Mouse (Mus musculus) heart, embryonic 12.5 days (tissue): ENCODE measurements around the gene Mrm2. TPM values are rescaled to one million over a fixed set of nuclear protein-coding genes. Genes with fewer than 3 reads are reported as not detected.
A peak's percentile ranks its signal among the peaks of the same experiment; 100 is the strongest.

ENCODE experiments used
- ATAC-seq: fragments of 200-750 bp; cut with Nextera tagmentation; 2 replicates; pipeline ENCODE4 v1.8.0; 2017; ENCODE audit warnings: moderate TSS enrichment, moderate library complexity; ENCODE audit not compliant: insufficient number of reproducible peaks, low FRiP score
- H3K27ac ChIP-seq: fragments of 300-500 bp; sonication (generic); 2 replicates; pipeline ENCODE4 v1.5.1; 2016; ENCODE audit warnings: mild to moderate bottlenecking, moderate library complexity; ENCODE audit not compliant: poor library complexity, severe bottlenecking
- H3K27me3 ChIP-seq: fragments of 300-500 bp; sonication (generic); replicated peaks from 2 replicates; pipeline ENCODE4 v1.6.1; 2016; ENCODE audit warnings: mild to moderate bottlenecking, moderate library complexity
- H3K36me3 ChIP-seq: fragments of 300-500 bp; sonication (generic); 2 replicates; pipeline ENCODE4 v1.6.1; 2016; ENCODE audit warnings: mild to moderate bottlenecking, moderate library complexity
- H3K4me1 ChIP-seq: fragments of 300-500 bp; sonication (generic); replicated peaks from 2 replicates; pipeline ENCODE4 v1.6.1; 2016; ENCODE audit warnings: mild to moderate bottlenecking
- H3K4me2 ChIP-seq: fragments of 300-500 bp; sonication (generic); 2 replicates; pipeline ENCODE4 v1.6.1; 2016; ENCODE audit warnings: mild to moderate bottlenecking, moderate library complexity
- H3K4me3 ChIP-seq: fragments of 300-500 bp; sonication (generic); 2 replicates; pipeline ENCODE4 v1.5.1; 2016; ENCODE audit warnings: mild to moderate bottlenecking
- H3K9ac ChIP-seq: fragments of 300-500 bp; sonication (generic); 2 replicates; pipeline ENCODE4 v1.6.1; 2016; ENCODE audit warnings: mild to moderate bottlenecking, moderate library complexity
- H3K9me3 ChIP-seq: fragments of 300-500 bp; sonication (generic); replicated peaks from 2 replicates; pipeline ENCODE4 v1.6.1; 2016; ENCODE audit warnings: mild to moderate bottlenecking, moderate library complexity
- WGBS: fragments of 180-500 bp; shearing (Covaris S2); methylation state at CpG from one replicate; pipeline ENCODE4 v1.1.7; 2016; 5-methylcytosine and 5-hydroxymethylcytosine counted together
- polyA plus RNA-seq: library from polyadenylated mRNA; unstranded; fragments of >200 nt; fragmentation: Nextera tagmentation; extraction: Ambion mirVana; gene quantifications from 2 replicates; pipeline ENCODE4 v1.2.1, GENCODE M21; 2016

Gene Mrm2
- polyA plus RNA-seq, 1 experiment from 2014 or later = 15.2 TPM

DNA sequence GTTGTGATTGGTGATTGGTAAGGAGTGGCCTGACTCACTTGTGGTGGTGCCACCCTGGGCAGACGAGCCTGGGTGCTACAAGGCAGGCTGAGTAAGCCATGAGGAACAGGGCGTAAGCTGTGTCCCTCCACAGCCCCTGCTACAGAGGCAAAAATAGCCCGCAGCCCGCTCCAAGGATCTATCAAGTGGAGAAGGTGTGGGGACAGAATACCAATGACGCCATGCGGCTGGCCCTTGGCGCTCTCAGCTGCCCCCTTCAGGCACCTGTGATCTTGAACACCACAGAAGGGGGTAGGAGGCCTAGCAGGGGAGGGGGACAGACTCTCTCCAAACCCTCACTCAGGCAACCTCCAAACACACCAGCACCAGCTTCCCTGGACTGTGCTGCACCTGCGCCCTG is 25.7 kb downstream of the Mrm2 start:
- no peak overlapping the region for H3K4me3 ChIP-seq
- peak overlapping the region; percentile 80 for H3K27ac ChIP-seq
- no peaks in the 10 kb centered on the region for H3K27me3 ChIP-seq
- H3K9me3 ChIP-seq = no peaks in the 10 kb centered on the region
- no peak overlapping the region for H3K9ac ChIP-seq
- peak overlapping the region; percentile 18; the same call in 1 of the 2 replicates for H3K4me2 ChIP-seq
- H3K4me1 ChIP-seq = peaks cover 34% of the 10 kb centered on the region
- 56% methylated on average over 8 of the region's 8 CpGs for WGBS
- peaks cover 69% of the 10 kb centered on the region for H3K36me3 ChIP-seq
- peak; percentile 52 for ATAC-seq

DNA sequence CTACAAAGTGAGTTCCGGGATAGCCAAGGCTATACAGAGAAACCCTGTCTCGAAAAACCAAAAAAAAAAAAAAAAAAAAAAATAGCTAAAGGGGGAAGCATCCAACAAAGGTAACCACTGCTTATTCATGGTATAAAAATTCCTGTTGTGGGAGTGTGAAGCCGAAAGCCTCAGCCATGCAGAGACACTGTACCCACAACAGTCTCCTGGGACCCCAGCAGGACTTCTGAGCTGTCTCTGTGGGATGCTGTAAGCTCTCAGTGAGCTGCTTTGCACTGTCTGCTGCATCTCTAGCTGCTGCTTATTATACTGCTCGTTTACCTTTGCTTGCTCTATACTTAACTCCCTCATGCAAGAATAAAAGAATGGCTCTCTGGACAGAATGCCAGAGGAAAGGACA is 33.4 kb downstream of the Mrm2 start:
- no peak for ATAC-seq
- Histone ChIP-seq H3K36me3 (peaks cover 61% of the 10 kb centered on the region), H3K27ac (no peak overlapping the region), H3K9me3 (no peaks in the 10 kb centered on the region), H3K4me3 (no peak overlapping the region), H3K4me2 (no peak overlapping the region), H3K27me3 (no peaks in the 10 kb centered on the region), H3K9ac (no peak overlapping the region), H3K4me1 (no peaks in the 10 kb centered on the region)
- 86% methylated on average over 4 of the region's 4 CpGs for WGBS

DNA sequence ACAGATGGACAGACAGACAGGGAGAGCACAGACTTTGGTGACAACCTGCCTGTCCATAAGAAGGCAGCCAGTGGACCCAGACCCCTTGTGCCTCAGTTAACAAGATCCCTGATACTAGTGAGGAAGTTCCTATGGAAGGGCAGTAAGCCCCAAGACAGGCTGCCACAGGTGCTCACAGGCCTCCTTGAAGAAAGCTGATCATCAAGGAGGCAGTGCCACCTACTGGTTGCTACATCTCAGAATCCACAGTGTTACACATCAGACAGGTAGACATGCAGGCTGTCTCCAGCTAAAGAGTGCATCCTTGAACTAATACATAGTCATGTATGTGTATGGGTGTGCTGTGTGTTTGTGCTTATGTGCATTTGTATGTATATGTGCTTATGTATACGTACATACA is 39.5 kb downstream of the Mrm2 start:
- H3K9ac ChIP-seq = no peak overlapping the region
- peaks cover 10% of the 10 kb centered on the region; the same call in 1 of the 2 replicates for H3K4me1 ChIP-seq
- H3K4me2 ChIP-seq = no peak overlapping the region
- H3K9me3 ChIP-seq = no peaks in the 10 kb centered on the region
- H3K27me3 ChIP-seq = no peaks in the 10 kb centered on the region
- WGBS = 76% methylated on average over 1 of the region's 1 CpGs
- no peak overlapping the region for H3K4me3 ChIP-seq
- H3K27ac ChIP-seq = no peak overlapping the region
- peaks cover 56% of the 10 kb centered on the region for H3K36me3 ChIP-seq
- no peak for ATAC-seq

DNA sequence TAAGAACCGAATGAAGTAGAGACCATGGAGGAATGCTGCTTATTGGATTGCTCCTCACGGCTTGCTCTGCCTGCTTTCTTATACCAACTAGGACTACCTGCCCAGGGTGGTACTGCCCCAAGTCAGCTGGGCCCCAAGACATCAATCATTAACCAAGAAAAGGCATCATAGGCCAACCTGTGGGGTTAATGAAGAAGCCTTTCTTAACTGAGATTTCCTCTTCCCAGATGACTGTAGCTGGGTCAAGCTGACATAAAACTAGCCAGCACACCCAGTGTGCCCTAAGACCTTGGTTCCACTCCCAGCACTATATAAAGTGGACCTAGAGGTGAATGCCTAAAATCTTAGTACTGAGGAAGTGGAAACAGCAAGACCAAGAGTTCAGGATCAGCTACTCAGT is 42.5 kb downstream of the Mrm2 start:
- H3K9ac ChIP-seq = no peak overlapping the region
- WGBS = 89% methylated on average over 2 of the region's 2 CpGs
- no peak overlapping the region for H3K4me3 ChIP-seq
- no peak overlapping the region for H3K4me2 ChIP-seq
- no peaks in the 10 kb centered on the region for H3K27me3 ChIP-seq
- peaks cover 47% of the 10 kb centered on the region for H3K36me3 ChIP-seq
- ATAC-seq = no peak
- H3K4me1 ChIP-seq = peaks cover 10% of the 10 kb centered on the region; the same call in 1 of the 2 replicates
- no peak overlapping the region for H3K27ac ChIP-seq
- no peaks in the 10 kb centered on the region for H3K9me3 ChIP-seq

DNA sequence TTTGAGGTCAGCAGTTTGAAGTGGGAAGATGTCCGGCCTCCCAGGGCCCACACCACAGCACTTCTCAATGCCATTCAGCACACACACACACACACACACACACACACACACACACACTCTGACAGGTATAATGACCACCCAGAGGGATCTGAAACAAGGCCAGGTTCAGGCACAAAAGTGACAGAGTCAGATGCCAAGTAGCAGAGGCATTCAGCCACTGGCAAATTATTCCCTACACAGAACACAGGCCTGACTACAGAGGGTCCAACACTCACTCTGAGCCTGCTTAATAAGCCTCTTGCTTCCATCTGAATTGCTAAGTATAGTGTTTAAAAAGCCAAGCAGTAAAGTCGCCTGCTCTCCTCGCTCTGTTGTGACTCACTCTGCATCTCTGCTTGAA is 43.4 kb downstream of the Mrm2 start:
- Histone ChIP-seq H3K9ac (no peak overlapping the region), H3K9me3 (no peaks in the 10 kb centered on the region), H3K4me1 (peaks cover 10% of the 10 kb centered on the region; the same call in 1 of the 2 replicates), H3K36me3 (peaks cover 44% of the 10 kb centered on the region), H3K27me3 (no peaks in the 10 kb centered on the region), H3K4me2 (no peak overlapping the region), H3K27ac (no peak overlapping the region), H3K4me3 (no peak overlapping the region)
- no peak for ATAC-seq
- 88% methylated on average over 3 of the region's 3 CpGs for WGBS

DNA sequence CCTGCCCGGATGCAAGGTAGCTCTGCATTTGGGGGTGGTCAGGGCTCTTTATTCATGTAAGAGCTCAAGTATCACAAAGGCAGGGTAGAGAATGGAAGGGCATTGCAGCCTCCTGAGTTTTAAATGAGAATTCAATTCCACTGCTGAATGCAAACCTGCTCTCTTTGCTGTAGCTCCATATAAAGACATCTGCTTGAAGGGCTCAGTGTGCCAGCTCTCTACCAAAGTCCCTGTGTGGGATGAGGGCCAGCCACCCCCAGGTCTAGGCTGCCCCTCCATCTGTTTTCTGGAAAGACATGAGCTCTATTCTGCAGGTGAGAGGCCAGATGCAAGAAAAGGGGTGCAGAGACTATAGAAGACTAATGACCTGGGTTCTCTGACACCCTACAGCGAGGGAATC is 46.9 kb downstream of the Mrm2 start:
- 79% methylated on average over 2 of the region's 2 CpGs for WGBS
- H3K27ac ChIP-seq = no peak overlapping the region
- H3K27me3 ChIP-seq = no peaks in the 10 kb centered on the region
- no peak overlapping the region for H3K9ac ChIP-seq
- no peak for ATAC-seq
- H3K4me2 ChIP-seq = no peak overlapping the region
- H3K4me1 ChIP-seq = no peaks in the 10 kb centered on the region
- H3K4me3 ChIP-seq = no peak overlapping the region
- H3K36me3 ChIP-seq = peaks cover 35% of the 10 kb centered on the region
- H3K9me3 ChIP-seq = no peaks in the 10 kb centered on the region

DNA sequence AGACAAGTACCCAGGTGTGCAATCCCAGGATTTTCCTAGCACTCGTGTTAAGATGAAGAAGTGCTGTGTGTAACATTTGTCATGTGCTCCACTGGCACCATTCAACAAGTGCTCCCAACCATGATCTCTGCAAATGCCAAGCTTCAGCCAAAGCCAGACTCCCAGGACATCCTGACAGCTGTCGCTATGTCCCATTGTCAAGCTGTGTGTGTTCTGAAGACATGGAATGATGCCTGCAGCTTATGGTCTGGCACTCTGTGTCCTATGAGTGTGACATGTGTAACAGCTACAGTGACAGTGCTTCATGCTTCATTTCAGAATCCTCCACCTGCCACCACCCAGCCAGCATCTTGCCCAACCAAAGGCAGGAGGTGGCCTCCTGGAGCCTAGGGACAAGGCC is 47.7 kb downstream of the Mrm2 start:
- H3K9me3 ChIP-seq = no peaks in the 10 kb centered on the region
- no peak overlapping the region for H3K4me3 ChIP-seq
- WGBS = 91% methylated on average over 2 of the region's 2 CpGs
- H3K27me3 ChIP-seq = no peaks in the 10 kb centered on the region
- H3K9ac ChIP-seq = no peak overlapping the region
- ATAC-seq = no peak
- H3K4me2 ChIP-seq = no peak overlapping the region
- no peak overlapping the region for H3K27ac ChIP-seq
- H3K36me3 ChIP-seq = peaks cover 34% of the 10 kb centered on the region
- H3K4me1 ChIP-seq = no peaks in the 10 kb centered on the region

DNA sequence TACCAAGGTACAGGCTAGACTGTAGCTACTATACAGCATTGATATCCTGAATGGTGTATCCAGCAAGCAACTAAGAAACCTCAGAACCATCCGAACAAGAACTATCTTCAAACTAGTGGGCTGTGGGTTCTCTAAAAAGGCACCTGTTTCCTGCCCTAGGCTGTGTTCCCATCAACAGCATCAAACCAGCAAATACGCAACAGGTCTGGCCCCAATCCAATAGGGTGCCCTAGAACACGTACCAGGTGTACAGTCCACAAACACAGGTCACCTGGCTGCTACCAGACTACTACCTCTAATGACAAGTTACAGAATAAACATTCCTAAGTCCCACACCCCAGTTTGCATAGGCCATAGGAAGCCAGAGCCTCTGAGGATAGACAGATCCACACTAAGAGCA is 48.8 kb downstream of the Mrm2 start:
- Histone ChIP-seq H3K9ac (no peak overlapping the region), H3K4me1 (no peaks in the 10 kb centered on the region), H3K4me3 (no peak overlapping the region), H3K36me3 (peaks cover 34% of the 10 kb centered on the region), H3K9me3 (no peaks in the 10 kb centered on the region), H3K4me2 (no peak overlapping the region), H3K27me3 (no peaks in the 10 kb centered on the region), H3K27ac (no peak overlapping the region)
- ATAC-seq = no peak
- 89% methylated on average over 3 of the region's 3 CpGs for WGBS

DNA sequence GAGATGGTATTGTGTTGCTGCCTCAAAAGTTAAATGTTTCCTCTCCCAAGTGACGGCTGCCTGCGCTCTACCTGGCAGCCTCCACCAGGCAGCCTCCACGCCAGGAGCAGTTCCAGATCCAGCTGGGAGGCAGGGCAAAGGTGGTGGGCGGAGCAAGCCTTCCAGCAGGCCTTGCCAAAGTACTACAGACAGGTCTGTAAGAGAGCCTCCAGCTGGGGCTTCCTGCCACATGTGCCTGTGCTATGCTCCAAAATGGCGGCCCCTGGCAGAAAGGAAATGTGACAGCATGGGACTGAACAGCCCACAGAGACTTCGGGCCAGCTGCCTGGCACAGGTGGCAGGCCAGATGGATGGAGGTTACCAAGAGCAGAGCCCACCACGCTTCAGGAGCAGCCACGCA is 49.3 kb downstream of the Mrm2 start:
- no peak overlapping the region for H3K27ac ChIP-seq
- no peaks in the 10 kb centered on the region for H3K4me1 ChIP-seq
- no peak for ATAC-seq
- H3K4me3 ChIP-seq = no peak overlapping the region
- H3K36me3 ChIP-seq = peaks cover 37% of the 10 kb centered on the region
- no peaks in the 10 kb centered on the region for H3K27me3 ChIP-seq
- no peak overlapping the region for H3K4me2 ChIP-seq
- 82% methylated on average over 8 of the region's 8 CpGs for WGBS
- H3K9ac ChIP-seq = no peak overlapping the region
- H3K9me3 ChIP-seq = no peaks in the 10 kb centered on the region

DNA sequence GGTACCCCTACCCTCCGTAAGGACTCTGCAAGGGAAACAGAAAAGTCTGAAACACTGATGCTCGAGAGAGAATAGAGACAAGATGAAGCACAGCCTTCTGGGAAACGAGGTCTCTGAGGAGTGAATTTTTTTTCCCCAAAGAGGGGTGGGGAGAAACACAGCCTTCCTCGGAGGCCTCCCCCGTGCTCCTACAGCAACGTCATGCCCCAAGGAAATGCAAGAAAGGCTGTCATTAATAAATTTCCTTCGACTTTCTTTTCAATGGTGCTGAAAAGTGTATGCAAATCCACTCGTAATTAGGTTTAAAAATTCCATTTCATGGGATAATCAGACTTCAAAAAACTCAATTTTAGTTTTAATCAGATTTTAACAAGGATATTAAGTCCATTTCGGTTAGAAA is 51.5 kb downstream of the Mrm2 start:
- no peaks in the 10 kb centered on the region for H3K9me3 ChIP-seq
- 84% methylated on average over 9 of the region's 9 CpGs for WGBS
- no peak for ATAC-seq
- H3K4me3 ChIP-seq = no peak overlapping the region
- H3K27ac ChIP-seq = no peak overlapping the region
- no peaks in the 10 kb centered on the region for H3K27me3 ChIP-seq
- no peak overlapping the region for H3K9ac ChIP-seq
- H3K36me3 ChIP-seq = peaks cover 44% of the 10 kb centered on the region
- no peak overlapping the region for H3K4me2 ChIP-seq
- H3K4me1 ChIP-seq = no peaks in the 10 kb centered on the region
